Mouse (Mus musculus) urinary bladder, postnatal 10 days (tissue): ENCODE measurements at regions not wholly inside any gene's neighbourhood (a gene's known extent, or its start where the extent isn't known, plus 50 kb on each side); places are given as distances from the start of the nearest gene placed in this dataset.

Source experiments
- DNase-seq: peaks from one replicate; pipeline ENCODE4 v3.0.0; 2022; ENCODE audit warnings: low spot score

DNA sequence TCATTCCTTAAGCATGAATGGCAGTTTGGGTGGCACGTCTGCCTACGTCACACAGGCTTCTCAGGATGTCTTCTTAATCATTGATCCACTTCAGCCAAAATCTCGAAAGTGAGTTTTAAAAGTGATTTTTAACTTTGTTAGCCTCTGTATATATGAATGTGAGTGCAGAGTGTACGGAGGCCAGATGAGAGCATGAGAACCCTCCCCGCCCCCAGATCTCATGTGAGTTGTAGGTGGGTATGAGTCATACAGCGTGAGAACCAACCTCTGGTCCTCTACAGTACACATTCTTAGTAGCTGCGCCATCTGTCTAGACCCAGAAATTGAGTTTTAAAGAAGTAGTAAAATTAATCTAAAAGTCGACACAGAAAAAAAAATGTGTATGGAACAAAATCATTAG, 322.1 kb downstream of the Qdpr start:
- no peak for DNase-seq

DNA sequence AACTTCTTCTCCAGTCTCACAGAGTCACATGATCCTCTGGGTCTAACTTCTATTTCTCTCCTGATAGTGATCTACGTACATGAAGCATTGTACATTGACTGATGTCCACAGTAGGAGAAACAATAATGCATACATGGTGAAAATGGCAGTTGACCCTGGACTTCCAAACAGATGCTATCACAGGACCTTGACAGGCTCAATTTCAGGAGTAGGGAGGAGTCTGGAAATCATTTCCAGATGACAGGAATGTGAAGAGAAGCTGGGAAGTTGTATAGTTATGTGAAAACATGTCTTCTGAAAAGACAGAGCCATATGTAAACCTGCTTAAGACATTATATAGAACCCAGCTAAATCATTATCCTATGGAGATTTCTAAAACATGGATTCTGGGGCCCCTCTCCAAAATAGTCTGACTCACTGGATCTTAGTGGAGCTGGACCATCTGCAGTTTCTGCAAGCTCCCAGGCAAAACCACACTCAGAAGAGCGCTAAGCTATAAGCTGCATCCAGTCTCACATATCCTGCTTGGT, 322.3 kb upstream of the Ldb2 start:
- no peak for DNase-seq

DNA sequence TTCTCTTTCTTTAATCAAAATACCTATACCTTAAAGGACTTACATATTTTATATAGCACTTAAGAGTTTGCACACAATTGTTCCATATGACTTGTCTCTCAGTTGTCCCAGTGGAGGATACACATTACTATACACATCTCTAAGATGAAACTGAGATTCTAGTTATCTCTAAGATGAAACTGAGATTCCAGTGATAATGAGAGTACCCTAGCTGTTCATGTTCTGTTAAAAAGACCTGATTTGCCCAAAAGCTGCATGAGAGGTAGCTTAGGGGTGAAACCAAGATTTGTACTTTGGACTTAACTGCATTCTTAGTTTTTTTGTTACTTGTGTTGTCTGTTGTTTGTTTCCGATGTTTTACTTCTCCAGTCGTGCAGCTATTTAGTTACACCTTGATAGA, 320.3 kb upstream of the Ldb2 start:
- DNase-seq = no peak

DNA sequence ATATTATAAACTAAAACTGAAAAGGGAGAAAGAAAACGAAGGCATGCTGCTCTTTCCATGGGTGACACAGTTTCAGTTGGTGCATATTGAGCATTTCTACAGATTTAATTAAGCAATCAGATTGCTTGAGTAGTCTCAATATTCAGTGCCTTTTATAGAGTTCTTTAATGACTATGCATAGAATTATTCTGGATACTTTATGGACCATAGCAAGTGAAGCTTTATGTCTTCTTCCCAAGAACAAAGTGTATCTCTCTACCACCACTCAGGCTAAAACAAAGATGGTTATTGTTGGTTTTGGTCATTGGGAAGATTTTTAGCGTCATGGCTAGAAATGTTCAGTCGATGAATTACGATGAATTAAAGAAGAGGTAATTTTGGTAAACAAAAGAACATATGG, 311.8 kb upstream of the Ldb2 start:
- no peak for DNase-seq

DNA sequence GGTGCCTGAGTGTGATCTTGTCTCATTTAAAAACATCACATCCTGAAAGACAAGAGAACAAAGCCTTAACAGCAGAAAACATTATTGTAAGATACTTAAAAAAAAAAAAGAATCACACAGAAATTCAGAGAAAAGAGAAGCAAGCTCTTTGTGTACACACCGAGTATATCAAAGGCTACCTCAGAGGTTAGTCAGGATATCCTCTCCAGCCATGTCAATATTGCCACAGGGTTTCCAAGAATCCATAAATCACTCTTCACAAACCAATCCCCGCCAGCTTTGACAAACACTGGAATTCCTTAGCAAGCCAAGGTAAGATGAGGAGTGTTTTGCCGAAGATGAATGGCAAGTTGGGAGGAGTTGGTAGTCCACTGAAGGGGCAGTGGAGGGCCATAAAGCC, 311.3 kb upstream of the Ldb2 start:
- no peak for DNase-seq

DNA sequence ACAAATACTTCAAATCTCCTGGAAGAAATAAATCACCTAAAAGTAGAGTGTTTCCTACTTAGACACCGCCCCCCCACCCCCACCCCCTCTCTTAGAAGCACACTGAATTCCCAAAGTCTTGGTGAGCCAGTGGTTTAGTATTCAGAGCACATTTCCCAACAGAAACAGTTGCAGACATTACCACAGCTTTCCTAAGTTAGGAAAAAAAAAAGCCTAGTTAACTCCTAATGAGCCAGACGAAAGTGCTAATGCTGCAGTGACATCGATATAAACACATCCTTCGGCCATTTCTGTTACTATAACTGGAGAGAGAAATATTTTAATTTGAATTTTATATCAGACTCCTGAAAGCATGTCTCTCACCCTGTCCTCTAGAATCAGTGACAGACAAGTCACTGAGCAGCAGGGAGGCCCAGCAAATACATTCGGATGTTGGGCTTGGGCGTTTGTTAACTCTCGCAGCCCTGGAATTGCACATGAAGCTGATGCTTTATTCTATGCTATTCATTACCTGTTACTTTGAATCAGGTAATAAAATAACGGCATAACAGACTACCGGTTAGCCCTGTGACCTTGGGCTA, 305.8 kb upstream of the Ldb2 start:
- DNase-seq = no peak

DNA sequence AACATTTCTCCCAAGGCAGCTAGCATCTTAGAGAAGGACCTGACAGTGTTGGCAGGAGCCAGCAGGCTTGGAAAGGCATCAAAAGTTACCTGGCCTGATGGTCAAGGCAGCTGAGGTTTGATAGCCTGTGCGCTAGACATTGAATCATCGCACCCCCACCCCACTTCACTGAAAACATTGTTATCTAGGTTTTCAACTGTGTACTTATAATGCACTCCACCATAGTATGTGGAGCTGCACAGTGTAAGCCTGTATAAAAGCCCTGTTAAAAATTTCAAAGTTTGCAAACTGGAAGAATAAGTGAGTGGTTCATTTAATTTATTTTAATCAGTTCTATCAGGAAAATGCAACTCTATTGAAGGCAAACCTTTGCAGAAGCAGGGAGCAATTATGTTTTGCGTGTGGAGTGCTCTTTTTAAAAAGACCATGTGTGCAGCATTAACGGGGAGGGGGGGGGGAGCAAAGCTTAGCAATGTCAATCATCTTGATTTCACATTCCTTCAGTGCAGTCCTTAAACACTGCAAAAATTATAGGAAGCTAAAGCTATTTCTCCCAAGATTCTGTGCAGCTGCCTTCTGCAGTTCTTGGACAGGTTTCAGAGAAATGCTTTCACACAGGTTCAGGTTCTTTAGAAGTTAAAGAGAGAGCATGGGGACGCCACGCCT, 304.4 kb upstream of the Ldb2 start:
- no peak for DNase-seq

DNA sequence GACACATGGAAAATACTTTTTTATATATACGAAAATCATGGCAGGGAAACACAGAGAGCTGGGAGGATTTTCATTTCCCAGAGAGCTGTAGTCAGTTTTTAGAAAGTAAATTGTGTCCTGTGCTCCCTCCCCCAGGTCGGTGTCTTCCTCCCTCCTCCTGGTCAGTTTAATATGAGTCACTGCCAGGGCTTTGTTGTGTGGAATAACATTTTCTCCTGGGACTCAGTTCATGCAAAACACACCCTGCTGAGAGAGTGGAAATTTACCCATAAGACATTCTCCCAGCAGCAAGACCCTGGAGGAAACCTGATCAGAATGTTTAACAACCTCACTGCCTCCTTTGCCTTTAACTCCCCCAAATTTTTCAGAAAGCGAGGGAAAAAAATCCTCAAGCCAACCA, 303.2 kb upstream of the Ldb2 start:
- no peak for DNase-seq

DNA sequence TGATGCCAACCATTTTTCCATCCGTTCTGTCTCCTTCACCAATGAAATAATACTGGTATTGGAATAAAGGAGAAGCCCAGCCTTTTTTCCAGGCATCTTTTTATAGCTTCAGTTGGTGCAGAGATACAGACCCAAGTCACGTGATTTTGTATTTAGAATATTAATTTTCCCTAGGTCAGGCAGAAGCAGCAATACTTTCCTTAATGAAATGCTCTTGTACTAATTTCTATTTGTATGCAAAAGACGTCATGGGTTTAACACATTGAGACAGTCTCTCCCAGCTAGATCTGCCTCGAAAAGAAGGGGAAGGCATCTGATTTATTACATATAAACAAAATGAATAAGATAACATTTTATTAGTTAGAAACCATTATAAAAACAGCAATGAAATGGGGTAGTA, 302.3 kb upstream of the Ldb2 start:
- no peak for DNase-seq

DNA sequence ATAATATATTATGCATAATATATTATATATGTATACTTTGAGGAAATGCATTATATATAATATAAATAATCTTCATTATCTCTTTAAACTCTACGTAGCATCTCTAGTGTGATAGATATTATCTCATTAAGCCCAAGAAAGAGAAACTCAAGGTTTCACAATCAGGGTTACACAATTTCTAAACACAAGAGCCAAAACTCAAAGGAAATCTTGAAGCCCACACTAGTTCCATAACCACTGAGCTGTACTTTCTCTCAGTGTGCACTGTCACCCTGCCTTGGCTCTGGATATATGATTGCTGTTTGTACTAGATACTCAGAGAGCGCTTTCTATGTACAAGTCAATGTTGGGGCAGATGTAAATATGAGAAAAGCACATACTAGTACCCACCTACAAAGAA, 299.6 kb upstream of the Ldb2 start:
- no peak for DNase-seq

DNA sequence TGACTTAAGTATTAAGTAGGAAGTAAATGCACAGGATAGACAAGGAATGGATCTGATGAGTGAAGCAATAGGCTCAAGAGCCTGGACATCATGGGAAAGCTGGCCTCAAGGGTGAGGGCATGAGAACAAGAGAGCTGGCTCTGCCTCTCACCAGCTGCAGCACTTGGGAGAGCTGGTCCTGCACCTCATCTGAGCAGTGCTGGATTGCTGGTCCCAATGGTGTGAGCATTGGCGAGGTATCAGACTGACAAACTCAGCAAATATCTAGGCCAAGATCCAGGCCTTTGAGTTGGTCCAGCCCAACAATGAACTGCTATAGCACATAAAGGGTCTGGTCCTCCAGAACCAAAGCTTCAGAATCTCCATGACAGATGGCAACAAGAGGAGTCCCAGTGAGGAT, 298.5 kb upstream of the Ldb2 start:
- no peak for DNase-seq

DNA sequence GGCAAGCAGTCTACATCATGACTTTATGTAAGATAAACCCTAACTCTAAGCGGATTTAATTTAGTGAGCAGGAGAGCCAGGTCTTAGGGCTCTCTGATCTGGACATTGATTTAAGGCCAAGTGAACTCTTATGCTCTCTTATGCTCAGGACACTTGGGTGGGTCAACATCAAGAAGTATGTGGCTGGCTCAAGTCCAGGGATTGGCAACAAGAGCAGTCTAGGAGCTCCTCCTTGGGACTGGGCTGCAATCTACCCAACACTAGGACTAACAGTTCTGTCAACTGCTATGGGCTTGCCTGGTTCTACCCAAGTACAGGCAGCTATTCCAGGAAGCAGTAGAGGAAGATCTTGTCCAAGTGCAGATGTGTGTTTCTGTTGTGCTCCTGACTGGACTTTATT, 285.3 kb upstream of the Ldb2 start:
- DNase-seq = no peak

DNA sequence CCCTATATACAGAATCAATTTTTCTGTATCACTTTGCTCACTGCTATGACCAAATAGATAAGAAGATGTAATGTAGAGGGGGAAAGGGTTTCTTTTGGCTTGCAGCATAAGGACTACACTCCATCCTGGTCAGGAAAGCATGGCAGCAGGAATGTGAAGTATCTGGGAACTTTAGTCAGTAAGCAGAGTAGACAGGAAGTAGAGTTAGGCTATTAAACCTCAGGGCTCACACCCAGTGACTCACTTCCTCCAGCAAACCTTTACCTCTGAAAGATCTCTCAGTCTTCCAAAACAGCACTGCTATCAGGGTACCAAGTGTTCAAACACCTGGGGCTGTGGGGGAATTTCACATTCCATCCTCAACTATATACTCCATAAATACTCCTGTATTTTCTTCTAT, 283.1 kb upstream of the Ldb2 start:
- no peak for DNase-seq

DNA sequence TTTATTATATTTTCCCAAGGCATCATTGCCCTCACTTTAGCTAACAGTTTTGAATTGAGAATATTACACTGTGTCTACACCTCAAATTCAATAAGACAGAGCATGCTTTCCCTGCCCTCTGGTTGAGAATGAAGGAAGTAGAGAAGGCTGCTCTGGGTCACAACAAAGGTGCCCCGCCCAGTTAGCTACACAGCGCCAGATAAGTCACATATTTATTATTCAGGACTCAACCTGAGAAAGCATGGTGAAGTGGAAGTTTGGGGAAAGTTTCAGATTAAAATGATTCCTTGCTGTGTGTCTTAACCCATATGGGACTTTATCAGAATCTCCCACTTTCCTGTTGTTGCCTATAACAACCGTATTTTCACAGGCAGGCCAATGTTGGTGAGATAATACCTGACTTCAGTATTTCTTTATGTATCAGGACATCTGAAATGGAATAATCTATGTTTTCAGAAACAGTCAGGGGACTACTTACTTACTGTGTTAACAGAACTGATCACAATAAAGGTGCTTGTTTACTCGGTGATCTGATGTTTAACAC, 276.9 kb upstream of the Ldb2 start:
- DNase-seq = no peak

DNA sequence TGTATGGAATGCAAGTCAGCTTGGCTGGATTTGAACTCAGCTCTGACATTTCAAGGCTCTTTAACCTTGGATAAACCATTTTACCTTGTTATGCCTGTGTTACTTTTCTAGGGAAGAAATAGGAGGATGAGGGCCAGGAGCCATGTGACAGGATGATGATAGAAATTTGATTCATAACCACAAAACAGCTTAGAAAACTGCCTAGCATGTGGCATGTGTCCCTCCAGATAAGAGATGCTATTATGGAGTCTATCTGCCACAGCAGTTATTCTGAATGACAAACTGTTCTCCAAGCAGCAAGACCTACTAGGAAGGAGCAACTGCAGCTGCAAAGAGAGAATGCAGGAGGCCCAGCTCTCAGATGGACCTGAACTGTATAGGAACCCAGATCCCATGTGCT, 275.7 kb upstream of the Ldb2 start:
- DNase-seq = no peak

DNA sequence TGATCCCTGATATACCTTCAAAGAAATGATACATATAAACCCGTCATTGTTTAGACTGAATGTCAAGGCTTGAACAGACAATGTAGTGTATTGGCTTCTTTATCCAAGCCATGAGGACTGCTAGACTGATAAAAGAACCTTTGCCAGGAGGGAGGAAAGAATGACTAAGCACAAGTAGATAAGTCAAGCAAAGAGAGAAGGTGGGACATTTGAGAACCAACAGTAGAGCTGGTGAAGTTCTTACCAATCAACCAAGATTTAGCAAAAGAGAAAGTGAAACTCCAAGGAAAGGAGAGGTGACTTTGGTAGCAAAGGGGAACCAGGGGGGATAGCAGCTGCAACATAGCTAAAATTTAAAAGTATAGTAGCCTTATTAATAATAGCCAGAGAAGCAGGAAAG, 273.0 kb upstream of the Ldb2 start:
- DNase-seq = no peak

DNA sequence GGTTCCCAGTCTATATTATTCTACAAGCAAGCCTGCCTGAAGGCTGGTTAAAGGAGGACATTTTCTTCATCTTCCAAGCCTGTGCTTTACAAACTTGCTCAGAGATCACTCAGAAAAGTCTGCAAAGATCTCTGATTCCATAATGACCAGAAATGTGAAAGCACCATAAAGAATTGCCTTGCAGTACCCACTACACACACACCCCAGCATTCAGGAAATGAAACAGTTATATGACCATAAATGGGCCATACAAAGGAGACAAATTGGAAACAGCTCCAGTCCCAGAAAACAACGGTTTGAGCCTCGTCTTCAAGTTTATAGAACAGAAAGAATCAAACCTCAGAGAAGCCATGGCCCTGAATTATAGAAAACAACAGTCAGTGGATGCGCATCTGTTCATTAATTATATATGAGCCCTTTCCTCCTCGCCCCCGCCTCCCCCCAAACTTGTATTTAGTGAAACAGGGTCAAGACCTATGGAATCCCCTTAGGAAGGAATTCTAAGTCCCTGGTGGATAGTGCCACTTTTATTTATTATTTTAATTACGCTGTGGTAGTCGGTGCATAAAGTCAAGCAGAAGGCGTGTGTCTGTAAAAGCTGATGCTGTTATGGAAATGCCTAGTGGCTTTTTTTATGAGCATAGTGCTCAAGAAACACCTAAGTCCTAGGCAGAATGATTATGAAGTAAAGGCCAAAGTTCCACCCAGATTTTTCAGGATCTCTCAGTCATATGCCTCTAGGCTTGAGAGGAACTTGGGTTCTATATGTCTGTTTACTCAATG, 266.6 kb upstream of the Ldb2 start:
- no peak for DNase-seq

DNA sequence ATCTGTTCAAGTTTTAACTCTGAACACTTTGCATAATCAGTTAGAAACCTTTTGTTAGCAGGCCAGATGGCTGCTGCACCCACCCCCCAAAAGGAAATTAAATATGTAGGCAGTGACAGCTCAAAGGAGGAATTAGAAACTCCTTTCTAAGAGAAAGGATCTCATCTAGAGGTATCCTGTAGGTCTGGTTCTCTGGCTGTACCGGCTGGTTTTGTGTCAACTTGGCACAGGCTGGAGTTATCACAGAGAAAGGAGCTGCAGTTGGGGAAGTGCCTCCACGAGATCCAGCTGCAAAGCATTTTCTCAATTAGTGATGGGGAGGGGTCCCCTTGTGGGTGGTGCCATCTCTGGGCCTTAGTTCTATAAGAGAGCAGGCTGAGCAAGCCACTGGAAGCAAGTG, 263.1 kb upstream of the Ldb2 start:
- DNase-seq = no peak

DNA sequence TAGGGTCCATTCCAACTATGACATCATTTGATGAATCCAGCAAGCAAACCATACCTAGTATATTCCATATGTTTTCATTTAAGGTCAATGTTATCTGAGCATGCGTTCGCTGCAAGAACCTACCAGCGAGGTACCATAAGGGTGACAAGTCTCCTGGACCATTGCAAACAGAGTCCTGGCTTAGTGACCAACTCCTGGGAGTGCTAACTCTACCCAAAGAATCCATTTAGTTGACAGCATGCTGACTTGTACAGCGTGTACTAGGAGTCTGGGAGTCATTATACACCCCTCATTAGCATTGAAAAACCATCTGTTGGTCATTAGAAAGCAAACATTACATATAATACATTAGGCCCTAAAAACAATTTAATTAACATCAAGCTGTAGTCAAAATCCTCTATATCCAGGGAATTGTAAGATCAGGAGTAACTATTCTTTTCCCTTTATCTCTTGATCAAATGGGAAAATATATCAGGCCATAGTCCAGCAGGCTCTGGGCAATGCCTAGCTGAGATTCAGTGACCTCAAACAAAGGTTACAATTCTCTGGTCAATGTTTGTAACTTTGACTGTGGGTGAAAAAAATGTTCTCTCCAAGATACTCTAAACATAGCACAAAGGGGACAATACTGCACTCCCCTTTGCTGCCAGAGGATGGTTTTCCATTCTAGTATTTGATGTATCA, 255.9 kb upstream of the Ldb2 start:
- no peak for DNase-seq

DNA sequence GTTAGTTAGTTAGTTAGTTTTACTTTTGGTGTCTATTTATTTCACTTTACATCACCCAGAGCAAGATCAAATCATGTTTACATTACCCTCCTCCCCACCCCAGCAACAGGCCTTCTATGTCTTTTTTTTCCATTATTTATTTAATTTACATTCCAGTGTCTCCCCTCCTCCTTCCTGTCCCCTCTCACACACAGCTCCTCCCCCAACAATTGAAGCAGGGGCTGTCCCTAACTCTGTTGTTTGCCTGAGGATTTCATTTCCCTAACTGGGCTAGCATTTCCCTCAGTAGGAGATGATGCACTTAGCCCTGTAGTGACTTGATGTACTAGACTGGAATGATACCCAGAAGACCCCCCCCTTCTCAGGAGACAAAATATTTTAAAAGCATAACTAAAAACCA, 249.9 kb upstream of the Ldb2 start:
- no peak for DNase-seq

DNA sequence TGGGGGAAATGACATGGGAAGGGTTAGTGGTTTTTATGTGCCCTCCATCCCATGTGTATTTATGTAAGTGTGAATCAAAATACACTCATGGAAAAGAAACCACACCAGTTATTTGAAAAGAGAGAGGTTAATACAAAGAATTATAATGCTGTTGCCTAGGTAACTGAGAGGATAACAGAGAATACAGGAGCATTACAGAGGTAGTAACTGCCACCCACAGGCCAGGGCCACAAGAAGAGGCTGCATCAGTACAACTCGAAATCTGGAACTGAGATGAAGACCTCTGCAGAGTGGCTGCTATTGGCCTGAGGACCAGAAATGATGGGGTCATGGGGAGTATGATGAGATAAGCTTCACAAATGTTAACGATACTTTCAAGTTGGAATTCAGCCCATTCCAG, 243.4 kb upstream of the Ldb2 start:
- no peak for DNase-seq

DNA sequence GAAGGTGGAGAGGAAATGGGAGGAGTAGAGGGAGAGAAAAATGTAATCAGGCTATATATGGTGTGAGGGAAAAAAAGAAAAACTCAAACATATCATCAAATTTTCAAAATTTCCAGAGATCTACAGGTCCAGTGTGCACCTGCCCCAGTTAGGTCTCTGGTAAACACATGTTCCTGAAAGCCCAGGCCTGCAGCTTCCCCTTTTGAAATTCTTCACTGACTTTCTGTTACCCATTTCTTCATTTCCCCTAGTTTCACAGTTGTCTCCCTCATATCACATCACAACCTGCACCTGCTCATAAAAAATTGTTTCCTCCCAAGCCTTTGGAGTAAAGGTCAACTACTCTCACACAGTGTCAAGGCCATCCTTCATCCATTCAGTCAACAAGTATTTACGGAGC, 236.9 kb upstream of the Ldb2 start:
- DNase-seq = no peak

DNA sequence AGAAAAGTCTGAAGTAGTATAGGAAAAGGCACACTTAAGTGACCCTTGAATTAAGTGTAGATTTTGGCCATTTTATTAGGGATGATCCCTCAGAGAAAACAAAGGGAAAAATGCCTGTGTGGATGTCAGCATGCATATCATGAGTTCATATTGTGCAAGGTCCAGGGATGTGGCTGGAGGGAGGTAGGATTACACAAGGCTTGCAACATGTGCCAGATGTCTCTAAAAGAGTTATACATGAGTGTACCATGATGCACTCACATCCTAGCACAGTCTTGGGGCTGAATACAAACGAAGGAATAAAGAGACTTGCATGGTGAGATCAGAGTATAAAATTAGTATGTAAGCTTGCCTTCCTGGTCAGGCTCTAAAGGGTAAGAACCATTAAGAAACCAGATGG, 233.7 kb upstream of the Ldb2 start:
- no peak for DNase-seq
